Mouse (Mus musculus) erythroblast, embryonic 14.5 days (primary cell): ENCODE data around the gene Abhd4.

Experiments used
- GATA1 ChIP-seq: IDR thresholded peaks from 2 replicates; pipeline ENCODE4 v1.6.1; 2012; ENCODE audit warnings: low read length, inconsistent platforms, mixed read lengths
- TAL1 ChIP-seq: IDR thresholded peaks from 3 replicates; pipeline ENCODE4 v1.6.1; 2012; ENCODE audit warnings: low read length, inconsistent platforms, mixed read lengths

DNA sequence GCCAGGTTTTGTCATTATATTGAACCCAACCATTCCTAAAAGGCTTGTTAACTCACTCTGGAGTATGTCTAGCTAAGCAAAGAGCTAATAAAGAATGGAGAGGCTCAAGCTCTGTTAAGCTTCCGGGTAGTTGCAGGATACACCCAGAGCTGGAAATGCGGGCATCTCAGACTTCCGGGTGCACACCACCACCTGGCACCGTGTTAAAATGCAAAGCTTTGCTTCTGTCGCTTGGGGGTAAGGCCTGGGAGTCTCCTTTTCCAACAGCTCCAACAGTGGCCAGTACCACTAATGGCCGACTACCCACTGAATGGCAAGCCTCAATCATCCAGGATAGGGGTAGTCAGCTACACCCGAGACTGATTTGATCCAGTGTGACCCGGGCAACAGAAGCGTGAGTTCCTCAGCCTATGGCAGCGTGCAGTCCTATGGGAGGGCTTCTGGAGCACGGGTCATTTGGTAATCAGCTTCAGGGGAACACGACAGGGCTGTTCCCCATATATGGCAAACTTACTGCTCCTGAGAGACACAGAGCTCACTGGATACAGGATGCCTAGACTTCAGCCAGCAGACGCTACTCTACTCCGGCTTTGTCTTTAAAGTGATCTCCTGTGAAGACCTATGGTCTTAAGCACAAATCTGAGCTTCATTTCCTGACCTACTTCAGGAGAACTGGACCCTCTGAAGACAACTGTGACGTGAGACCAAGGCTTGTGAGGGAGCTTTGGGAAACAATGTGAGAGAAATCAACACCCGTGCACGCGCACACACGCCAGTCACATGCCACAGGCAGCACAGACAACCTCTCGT lies 19.6 kb upstream of the Abhd4 start:
- TF ChIP-seq TAL1 (no peak), GATA1 (no peak)
